Mouse (Mus musculus): ENCODE data around the gene Tpcn2.

DNA sequence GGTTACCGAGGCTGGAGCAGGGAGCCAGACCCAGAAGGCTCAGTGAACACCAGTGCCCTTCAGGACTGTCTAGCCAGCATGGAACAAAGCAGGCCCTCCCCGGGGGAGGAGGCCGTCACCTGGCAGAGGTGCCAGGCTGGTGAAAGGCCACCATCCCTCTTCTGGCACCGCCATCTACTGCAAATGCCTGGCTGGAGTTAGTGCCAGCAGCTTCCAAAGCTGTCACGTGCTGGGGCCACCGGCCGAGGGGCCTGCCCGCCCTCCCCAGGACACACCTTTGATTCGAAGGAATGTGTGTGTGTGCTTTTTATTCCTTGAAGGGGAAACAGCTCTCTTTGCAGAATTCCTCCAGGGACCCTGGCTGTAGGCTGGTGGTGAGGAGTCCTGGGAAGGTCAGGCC, 52.2 kb downstream of the Tpcn2 start:
- TF ChIP-seq CTCF (IDR thresholded peaks at IDR 0.05; ENCODE audit: low read depth) (no peak), EP300 (optimal IDR thresholded peaks at IDR 0.05) (no peak)

Data from stomach, postnatal 0 days (tissue).